Mouse (Mus musculus) G1E (cell line): ENCODE measurements around the gene Lnx2. TPM values are rescaled to one million over a fixed set of nuclear protein-coding genes. Genes with fewer than 3 reads are reported as not detected.

Experiments used
- ATAC-seq: 2 replicates; pipeline ENCODE4 v1.8.0; 2016; ENCODE audit warnings: mild to moderate bottlenecking; ENCODE audit not compliant: insufficient number of reproducible peaks, poor library complexity, low FRiP score, severe bottlenecking; ENCODE audit errors: extremely low read depth
- DNase-seq: peaks from one replicate; pipeline ENCODE4 v3.0.0; 2012; ENCODE audit warnings: low spot score
- H3K27me3 ChIP-seq: 2 replicates; pipeline ENCODE4 v1.6.1; 2012; ENCODE audit warnings: mild to moderate bottlenecking, low read length, inconsistent platforms; ENCODE audit not compliant: insufficient read depth
- H3K36me3 ChIP-seq: replicated peaks from 2 replicates; pipeline ENCODE3; 2012; ENCODE audit warnings: mild to moderate bottlenecking, inconsistent platforms
- H3K4me1 ChIP-seq: 2 replicates; pipeline ENCODE4 v1.6.1; 2012; ENCODE audit warnings: low read depth, low read length, inconsistent platforms, mixed read lengths; ENCODE audit not compliant: insufficient read depth
- H3K4me3 ChIP-seq: 2 replicates; pipeline ENCODE4 v1.5.1; 2012; ENCODE audit warnings: low read depth, mild to moderate bottlenecking, inconsistent platforms, low read length, moderate library complexity, mixed read lengths
- H3K9me3 ChIP-seq: replicated peaks from 2 replicates; pipeline ENCODE4 v1.6.1; 2012; ENCODE audit warnings: inconsistent platforms
- CTCF ChIP-seq: IDR thresholded peaks from 2 replicates; pipeline ENCODE4 v1.5.1; 2012; ENCODE audit warnings: low read depth, low read length, inconsistent platforms, mixed read lengths
- GATA1 ChIP-seq: IDR thresholded peaks from 2 replicates; pipeline ENCODE4 v1.6.1; 2012; ENCODE audit warnings: borderline replicate concordance, low read length, inconsistent platforms, mixed read lengths
- GATA2 ChIP-seq: IDR thresholded peaks from 2 replicates; pipeline ENCODE4 v1.6.1; 2012; ENCODE audit warnings: low read depth, low read length, inconsistent platforms, borderline replicate concordance
- POLR2AphosphoS5 ChIP-seq: IDR thresholded peaks from 2 replicates; pipeline ENCODE4 v1.6.1; 2012; ENCODE audit warnings: low read depth, low read length, inconsistent platforms; ENCODE audit not compliant: insufficient replicate concordance
- TAL1 ChIP-seq: conservative IDR thresholded peaks from 2 replicates; pipeline ENCODE4 v1.6.1; 2012; ENCODE audit warnings: low read depth, low read length, inconsistent platforms, mixed read lengths
- polyA plus RNA-seq: library from polyadenylated mRNA; stranded (reverse); fragments of >175 nt; gene quantifications from 2 replicates; pipeline ENCODE4 v1.2.3, GENCODE M21; 2012
- total RNA-seq, 2 experiments: library from RNA; stranded (forward) in 1 of 2; stranded (reverse) in 1 of 2; fragments of 200-1000 nt in 1 of 2; fragments of >200 nt in 1 of 2; fragmentation: Nextera tagmentation in 1 of 2; gene quantifications; 2 replicates each; pipeline ENCODE4 v1.2.3; 2014 to 2017

The Lnx2 gene
- total and polyA plus RNA-seq, 3 experiments: 13.1 to 28.4 (median 18.8) TPM

DNA sequence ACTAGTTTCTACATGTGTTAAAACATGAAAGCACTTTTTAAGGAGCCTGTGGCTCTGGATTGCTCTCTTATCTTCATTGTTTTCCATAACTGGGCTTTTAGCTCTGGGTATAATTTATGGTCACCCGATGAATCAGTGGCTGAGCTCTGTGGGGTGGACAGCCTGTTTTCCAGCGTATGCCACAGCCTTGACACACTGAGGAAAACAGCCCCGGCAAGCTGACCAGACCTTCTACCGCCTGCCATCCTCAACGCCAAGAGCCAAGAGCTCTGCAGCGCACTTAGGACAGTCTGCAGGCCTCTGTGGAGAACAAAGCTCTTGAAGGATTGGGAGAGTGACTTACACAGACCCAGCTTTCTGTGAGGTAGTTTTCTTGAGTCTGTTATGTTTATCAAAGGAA is 17.9 kb upstream of the Lnx2 start:
- ATAC-seq: no peak
- H3K36me3 ChIP-seq: peaks cover 87% of the 10 kb centered on the region
- no peak overlapping the region for H3K4me3 ChIP-seq
- no peak for TF ChIP-seq GATA1
- no peak for TF ChIP-seq TAL1
- TF ChIP-seq GATA2: no peak
- TF ChIP-seq CTCF: no peak
- no peak for TF ChIP-seq POLR2AphosphoS5
- peaks cover 22% of the 10 kb centered on the region for H3K4me1 ChIP-seq
- DNase-seq: no peak
- H3K27me3 ChIP-seq: no peaks in the 10 kb centered on the region
- no peaks in the 10 kb centered on the region for H3K9me3 ChIP-seq

DNA sequence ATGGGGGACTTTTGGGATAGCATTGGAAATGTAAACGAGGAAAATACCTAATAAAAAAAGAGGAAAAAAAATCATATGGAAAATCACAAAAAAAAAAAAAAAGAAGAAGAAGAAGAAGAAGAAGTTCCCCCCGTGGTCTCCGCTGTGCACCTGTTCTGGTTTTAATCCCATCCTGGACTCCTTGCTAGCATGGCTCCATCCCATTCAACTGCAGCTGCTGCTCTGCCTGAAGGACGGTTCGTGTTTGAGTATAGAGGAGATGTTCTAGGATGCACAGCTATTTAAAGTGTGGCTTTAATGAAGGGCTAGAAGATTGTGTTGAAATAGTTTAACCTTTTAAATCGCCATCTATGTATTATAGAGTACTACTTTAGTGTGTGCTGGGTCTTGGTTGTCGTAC is 16.1 kb upstream of the Lnx2 start:
- Histone ChIP-seq H3K36me3 (peaks cover 87% of the 10 kb centered on the region), H3K27me3 (no peaks in the 10 kb centered on the region), H3K4me3 (no peak overlapping the region), H3K4me1 (peaks cover 21% of the 10 kb centered on the region), H3K9me3 (no peaks in the 10 kb centered on the region)
- TF ChIP-seq GATA1 (no peak), GATA2 (no peak), POLR2AphosphoS5 (no peak), TAL1 (no peak)
- DNase-seq (no peak), ATAC-seq (no peak)

DNA sequence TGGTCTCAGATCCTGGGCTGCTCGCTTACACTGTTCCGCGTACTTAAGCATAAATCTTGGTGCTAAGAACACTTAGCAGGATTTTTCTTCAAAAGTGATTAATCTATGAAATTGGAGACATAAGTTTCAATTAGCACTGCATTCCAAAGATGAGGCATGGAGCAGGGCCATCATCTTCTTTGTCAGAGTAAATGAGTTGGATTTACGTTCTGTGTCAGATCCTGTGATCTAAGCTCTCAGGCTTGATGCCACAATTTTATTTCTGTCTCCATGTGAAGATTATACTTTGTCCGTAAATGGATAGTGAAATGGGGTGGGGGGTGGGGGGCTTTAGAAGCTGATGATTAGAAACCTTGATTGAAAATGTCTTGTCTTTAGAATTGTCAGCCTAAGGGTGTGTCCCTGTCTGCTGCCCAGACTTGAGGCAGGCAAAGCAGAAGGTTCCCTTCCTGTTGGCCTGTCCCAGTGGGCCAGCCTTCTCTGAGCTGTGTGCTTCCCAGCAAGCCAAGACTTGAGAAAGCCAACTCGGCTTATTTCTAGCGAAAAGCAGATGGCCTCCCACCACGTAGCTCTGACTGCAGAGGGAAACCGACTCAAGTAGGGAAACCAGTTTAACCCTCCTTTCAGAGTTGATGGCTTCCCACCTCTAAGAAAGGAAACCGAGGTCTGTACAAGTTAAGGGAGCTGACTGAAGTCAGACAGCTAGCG is 14.0 kb upstream of the Lnx2 start:
- DNase-seq (no peak), ATAC-seq (no peak)
- Histone ChIP-seq H3K9me3 (no peaks in the 10 kb centered on the region), H3K4me3 (no peak overlapping the region), H3K4me1 (peaks cover 21% of the 10 kb centered on the region), H3K27me3 (no peaks in the 10 kb centered on the region), H3K36me3 (peaks cover 87% of the 10 kb centered on the region)
- TF ChIP-seq GATA2 (no peak), TAL1 (no peak), POLR2AphosphoS5 (no peak), GATA1 (no peak), CTCF (no peak)

DNA sequence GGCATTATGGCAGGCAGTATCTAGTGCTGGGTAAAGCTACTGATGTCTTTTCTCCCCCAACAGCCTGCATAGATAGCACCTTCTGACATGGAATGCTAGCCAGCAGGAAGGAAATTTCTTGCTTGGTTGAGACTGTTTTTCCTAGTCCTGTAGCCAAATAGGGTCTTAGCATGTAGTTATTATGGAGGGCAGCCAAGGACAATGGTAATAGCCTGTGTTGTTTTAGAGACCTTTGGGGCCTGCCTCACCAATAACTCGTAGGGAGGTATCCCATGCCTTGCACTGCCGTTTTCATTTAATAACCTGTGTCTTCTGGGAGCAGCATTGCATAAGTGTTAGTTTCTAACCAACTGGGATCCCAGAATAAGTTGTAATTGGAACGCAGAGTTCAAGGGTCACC is 13.4 kb upstream of the Lnx2 start:
- Histone ChIP-seq H3K4me3 (no peak overlapping the region), H3K4me1 (peaks cover 23% of the 10 kb centered on the region), H3K27me3 (no peaks in the 10 kb centered on the region), H3K9me3 (no peaks in the 10 kb centered on the region), H3K36me3 (peaks cover 90% of the 10 kb centered on the region)
- DNase-seq: no peak
- TF ChIP-seq GATA1: no peak
- no peak for TF ChIP-seq CTCF
- no peak for TF ChIP-seq GATA2
- no peak for TF ChIP-seq TAL1
- no peak for TF ChIP-seq POLR2AphosphoS5
- no peak for ATAC-seq

DNA sequence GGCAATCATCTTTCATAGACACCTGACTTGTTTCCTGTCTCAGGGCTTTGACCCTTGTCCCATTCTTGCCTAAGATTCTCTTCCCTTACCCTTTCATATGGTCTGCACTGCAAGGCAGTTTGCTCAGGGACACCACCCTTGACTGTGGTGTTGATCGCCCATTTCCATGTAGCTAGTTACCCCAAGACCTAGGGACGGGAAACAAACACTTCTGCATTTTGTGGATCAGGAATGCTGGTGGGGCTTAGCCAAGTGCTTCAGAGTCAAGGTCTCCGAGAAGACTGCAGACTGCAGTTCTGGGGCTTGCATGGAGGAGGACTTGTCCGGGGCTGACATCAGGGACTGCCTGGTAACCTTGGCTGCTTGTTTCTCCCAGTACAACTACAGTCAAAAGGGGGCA is 10.4 kb upstream of the Lnx2 start:
- DNase-seq (no peak), ATAC-seq (no peak)
- TF ChIP-seq POLR2AphosphoS5: no peak
- no peak for TF ChIP-seq TAL1
- no peak for TF ChIP-seq CTCF
- no peak for TF ChIP-seq GATA1
- no peak for TF ChIP-seq GATA2
- no peak overlapping the region for H3K4me3 ChIP-seq
- no peaks in the 10 kb centered on the region for H3K9me3 ChIP-seq
- H3K36me3 ChIP-seq: peaks cover 92% of the 10 kb centered on the region
- H3K4me1 ChIP-seq: peaks cover 25% of the 10 kb centered on the region
- H3K27me3 ChIP-seq: no peaks in the 10 kb centered on the region

DNA sequence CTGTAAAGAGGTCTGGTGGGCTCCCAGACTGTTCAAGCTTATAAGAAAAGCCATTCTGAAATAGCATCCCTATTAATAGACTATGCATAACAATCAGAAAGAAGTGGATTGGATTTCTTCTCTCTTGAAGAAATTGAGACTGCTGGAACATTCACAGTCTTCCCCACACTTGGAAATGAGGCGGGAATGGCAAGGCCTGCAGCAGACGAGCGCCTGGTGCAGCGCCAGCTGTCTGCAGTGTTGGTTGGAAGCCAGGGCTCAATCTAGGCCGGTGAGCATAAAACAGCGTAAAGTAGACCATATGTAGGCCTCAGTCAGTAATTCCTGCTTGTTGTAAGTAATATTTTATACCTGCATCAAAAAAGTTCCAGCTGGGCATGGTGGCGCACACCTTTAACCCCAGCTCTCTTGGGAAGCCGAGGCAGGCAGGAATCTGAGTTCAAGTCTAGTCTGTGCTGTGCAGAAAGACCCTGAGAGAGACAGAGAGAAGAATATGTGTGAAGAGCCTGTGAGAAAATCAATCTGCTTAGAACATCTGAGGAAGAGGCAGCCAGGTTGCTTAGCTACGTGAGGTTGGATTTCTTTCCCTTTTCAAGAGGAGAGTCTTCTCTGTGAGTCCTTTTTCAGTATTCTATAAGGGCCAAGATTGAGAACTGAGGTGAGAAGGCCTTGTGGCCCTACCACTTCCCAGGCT is 9.0 kb upstream of the Lnx2 start:
- TF ChIP-seq CTCF (no peak), GATA2 (no peak), POLR2AphosphoS5 (no peak), TAL1 (no peak), GATA1 (no peak)
- peaks cover 36% of the 10 kb centered on the region for H3K4me1 ChIP-seq
- no peaks in the 10 kb centered on the region for H3K9me3 ChIP-seq
- DNase-seq (no peak), ATAC-seq (no peak)
- no peaks in the 10 kb centered on the region for H3K27me3 ChIP-seq
- peaks cover 95% of the 10 kb centered on the region for H3K36me3 ChIP-seq
- no peak overlapping the region for H3K4me3 ChIP-seq
